ENCODE assay signal across 30 mouse cellular contexts in the genomic region with DNA sequence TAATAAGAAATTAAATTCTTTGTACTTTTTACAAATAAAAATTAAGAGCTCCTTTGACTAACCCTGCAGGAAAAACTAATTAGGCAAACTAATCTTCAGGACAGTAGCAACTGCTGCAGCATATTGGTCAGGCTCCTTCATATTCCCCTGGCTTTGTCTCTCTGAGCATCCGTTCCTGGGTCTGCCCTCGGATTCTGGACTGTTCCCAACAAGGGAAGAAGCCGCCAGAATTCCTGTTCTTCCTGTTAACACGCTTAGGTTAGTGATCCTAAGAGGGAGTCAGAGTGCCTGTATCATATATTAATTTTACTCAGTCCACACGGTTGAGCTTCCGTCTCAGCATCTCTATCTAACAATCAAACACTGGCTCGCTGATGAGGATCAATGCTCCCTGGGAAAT.
"Had no signal": no experiment of that assay in that cellular context is flagged by ENCODE, and none has a peak within 500 bp of the region (broad histone marks: within the 10 kb centered on the region; RNA-seq: fewer than 3 reads in every experiment).

No protein-coding gene starts in this region.

- H3K27ac ChIP-seq: heart, embryonic 13.5 days; heart, embryonic 15.5 days; hindbrain, embryonic 10.5 days; hindbrain, embryonic 12.5 days; hindbrain, embryonic 13.5 days; hindbrain, embryonic 14.5 days; hindbrain, embryonic 15.5 days; hindbrain, postnatal 0 days; intestine, embryonic 15.5 days; kidney, embryonic 15.5 days; kidney, postnatal 0 days; layer of hippocampus, adult 2 months; left cerebral cortex, adult 2 months had no signal

- H3K4me3 ChIP-seq: heart, embryonic 12.5 days; heart, embryonic 13.5 days; heart, embryonic 15.5 days; hindbrain, embryonic 10.5 days; hindbrain, embryonic 12.5 days; hindbrain, embryonic 13.5 days; hindbrain, embryonic 15.5 days; intestine, embryonic 15.5 days; kidney, embryonic 15.5 days; layer of hippocampus, adult 2 months; left cerebral cortex, adult 2 months had no signal

- H3K27me3 ChIP-seq: heart, embryonic 12.5 days; heart, embryonic 13.5 days; heart, embryonic 15.5 days; hindbrain, embryonic 12.5 days; hindbrain, embryonic 13.5 days; hindbrain, embryonic 15.5 days; intestine, embryonic 15.5 days; kidney, embryonic 15.5 days had no signal

- DNase-seq: heart, postnatal 10 days; heart, postnatal 14 days; heart, postnatal 36 days; heart, postnatal 4 days; kidney, adult 11 months; kidney, adult 18-20 months; kidney, adult 2 months; kidney, adult 8-10 months; kidney, adult 9 months; kidney, postnatal 10 days; kidney, postnatal 14 days; kidney, postnatal 25 days; kidney, postnatal 36 days; kidney, postnatal 4 days; layer of hippocampus, adult 9-11 months; layer of hippocampus, postnatal 36 days had no signal

- H3K4me1 ChIP-seq: heart, embryonic 12.5 days; heart, embryonic 13.5 days; heart, embryonic 15.5 days; hindbrain, embryonic 10.5 days; hindbrain, embryonic 12.5 days; hindbrain, embryonic 13.5 days; hindbrain, embryonic 15.5 days; intestine, embryonic 15.5 days; kidney, embryonic 15.5 days had no signal
